In the genomic region with DNA sequence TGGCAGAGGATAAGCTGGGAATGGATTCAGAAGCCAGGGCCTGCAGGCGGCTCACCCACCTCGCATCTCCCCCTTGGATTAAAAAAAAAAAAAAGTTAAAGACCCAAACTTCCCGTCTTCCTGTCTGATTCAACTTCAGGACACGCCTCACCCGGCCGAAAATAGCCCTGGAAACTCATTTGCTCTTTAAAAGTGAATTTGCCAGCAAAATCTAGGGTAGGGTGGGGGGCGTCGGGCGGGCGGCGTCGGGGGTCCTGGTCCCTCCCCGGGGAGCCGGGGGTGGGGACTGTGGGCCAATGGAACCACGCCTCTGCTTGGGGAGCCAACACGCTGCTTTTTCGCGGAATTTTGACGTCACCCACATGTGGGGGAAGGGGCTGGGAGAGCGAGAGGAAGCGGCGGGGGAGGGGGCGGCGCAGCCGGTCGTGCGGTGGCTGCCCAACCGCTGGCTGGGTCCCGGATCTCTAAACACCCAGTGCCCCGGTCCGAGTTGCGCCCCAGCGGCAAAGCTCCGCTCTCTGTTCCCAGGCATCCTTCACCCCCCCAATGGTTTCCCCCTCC, we compare ENCODE assay signal across 1 mouse cellular context.
A peak's percentile ranks its signal among the peaks of the same experiment; 100 is the strongest.
TF ChIP-seq lines count a peak whose summit lies in the region.

No protein-coding gene starts in this region.

TF ChIP-seq in CH12.LX, 34 proteins besides CTCF, POLR2A, EP300 and RAD21 (continued from another document):
- TF ChIP-seq ZMIZ1 (IDR thresholded peaks at IDR 0.05; ENCODE audit: low read depth, low read length) = no peak
- TF ChIP-seq CHD1 (IDR thresholded peaks at IDR 0.05; ENCODE audit: low read depth, low read length) = no peak
- peak; percentile 51 for TF ChIP-seq ZNF384 (IDR thresholded peaks at IDR 0.05; ENCODE audit: low read depth, low read length)
- no peak for TF ChIP-seq RCOR1 (conservative IDR thresholded peaks at IDR 0.05; ENCODE audit: low read depth, low read length)
- TF ChIP-seq MXI1 (IDR thresholded peaks at IDR 0.05; ENCODE audit: low read depth, low read length) = peak; percentile 100
- peak; percentile 72; the same call in 1 of the 2 replicates for TF ChIP-seq MAZ (IDR thresholded peaks at IDR 0.05; ENCODE audit: low read depth, low read length)
